Mouse (Mus musculus) natural killer cell, adult 2 months (primary cell): Measurements from ENCODE around the gene Kcnip2.

Experiments used
- DNase-seq, 2 experiments: peaks; one replicate each; pipeline ENCODE4 v3.0.0; 2022; ENCODE audit warnings: low spot score in 2 of 2

The Kcnip2 gene

DNA sequence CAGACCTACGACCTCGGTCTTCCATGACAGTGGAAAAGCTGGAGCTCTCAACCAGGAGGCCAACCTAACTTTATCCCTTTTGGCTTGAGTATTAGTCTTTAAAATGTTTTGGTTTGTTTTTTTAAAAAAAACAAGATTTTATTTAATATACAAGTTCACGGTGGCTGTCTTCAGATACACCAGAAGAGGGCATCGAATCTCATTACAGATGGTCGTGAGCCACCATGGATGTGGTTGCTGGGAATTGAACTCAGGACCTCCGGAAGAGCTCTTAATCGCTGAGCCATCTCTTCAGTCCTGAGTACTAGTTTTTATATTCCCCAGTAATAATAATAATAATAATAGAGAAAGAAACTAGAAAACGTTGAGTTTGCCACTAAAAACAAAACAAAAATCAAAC is 34.2 kb downstream of the Kcnip2 start:
- no peak for DNase-seq

DNA sequence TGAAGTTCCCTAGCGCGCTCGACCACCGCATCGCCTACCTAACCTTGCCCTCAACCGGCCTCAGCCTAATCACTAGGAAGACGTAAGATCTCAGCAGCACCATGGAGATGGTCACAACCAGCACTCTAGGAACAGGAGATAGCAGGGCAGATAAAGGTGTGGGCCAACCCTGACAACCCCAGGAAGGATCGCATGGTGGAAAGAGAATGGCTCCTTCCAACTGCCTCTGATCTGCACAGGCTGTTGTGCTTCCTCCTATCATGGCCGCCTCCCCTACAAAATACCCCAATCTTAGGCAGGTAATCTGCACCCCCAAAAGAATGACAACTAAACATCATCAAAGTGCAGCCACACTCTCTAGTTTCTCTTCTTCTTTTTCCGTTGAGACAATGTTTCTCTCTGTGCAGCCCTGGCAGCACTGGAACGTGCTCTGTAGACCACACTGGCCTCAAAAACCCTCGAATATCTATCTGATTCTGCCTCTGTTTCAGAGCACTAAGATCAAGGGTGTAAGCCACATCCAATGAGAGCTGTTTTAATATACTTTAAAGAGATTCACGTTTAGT is 35.4 kb downstream of the Kcnip2 start:
- DNase-seq: peak in 1 of 2 experiments; percentile 11

DNA sequence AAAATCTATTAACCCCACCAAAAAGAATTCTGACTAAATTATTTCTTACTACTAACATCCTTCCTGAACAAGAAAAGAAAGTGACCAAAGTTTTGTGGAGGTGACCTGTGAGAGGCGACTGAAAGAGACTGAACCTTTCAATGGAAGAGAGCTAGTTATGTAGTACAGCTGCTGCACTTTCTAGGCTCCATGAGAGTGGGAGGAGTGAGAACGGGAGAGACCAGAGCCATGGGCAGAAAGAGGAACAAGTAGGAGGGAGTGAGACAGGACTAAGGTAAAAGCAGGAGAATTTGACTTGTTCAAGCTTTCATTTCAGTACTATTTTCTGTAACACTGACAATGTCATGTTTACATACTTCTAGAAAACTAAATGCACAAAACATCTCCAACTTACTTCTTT is 40.4 kb downstream of the Kcnip2 start:
- DNase-seq: no peak

DNA sequence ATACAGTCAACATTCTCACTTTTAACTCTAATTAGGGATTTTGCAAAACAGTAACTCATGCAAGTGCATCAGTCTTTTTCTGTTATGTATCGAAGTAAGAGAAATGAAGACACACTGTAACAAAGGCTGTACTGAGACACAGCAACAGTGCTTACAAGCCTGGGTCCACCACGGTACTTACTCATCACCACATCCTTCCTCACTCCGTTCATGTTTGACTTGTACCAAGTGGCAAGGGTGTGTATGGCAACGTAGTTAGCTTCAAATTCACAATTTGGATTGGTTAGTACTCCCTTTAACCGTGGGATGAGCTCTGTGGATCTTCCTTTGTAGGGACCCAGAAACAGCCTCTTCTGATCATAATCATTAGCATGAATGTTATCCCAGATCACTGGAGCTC is 44.4 kb downstream of the Kcnip2 start:
- no peak for DNase-seq

DNA sequence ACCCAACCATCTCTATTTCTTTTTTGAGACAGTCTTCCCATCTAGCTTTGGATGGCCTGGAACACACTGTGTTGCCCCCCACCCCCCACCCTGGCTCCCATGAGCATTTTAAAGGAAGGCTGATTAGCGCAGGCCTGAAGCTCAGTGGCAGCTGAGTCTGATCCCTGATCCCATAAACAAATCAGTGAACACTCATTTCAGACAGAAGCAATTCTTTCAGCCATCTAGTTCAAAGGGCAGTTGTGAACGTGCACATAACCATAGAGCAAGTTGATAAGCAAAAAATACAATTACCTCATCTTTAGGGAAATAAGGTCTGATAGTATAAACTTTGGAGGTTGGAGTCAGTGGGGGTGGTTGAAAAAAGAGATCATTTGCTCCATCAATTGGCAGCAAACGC is 55.1 kb downstream of the Kcnip2 start:
- DNase-seq: no peak

DNA sequence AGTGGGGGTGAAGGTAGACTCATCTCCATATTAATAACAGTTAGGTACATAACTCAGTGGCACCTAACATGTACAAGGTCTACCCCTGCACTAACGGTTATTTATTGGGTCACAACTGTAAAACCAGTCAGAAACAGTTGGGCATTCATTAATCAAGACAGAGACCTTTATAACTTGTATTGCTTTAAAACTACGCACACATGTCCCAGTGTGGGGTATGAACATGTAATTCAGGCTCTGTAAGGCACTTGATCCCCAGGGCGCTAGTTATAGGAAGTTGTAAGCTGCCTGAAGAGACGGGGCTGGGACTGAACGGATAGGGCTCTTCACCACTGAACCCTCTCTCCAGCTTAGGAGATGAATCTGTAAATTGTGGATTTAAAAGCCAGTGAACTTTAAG is 57.2 kb downstream of the Kcnip2 start:
- no peak for DNase-seq

DNA sequence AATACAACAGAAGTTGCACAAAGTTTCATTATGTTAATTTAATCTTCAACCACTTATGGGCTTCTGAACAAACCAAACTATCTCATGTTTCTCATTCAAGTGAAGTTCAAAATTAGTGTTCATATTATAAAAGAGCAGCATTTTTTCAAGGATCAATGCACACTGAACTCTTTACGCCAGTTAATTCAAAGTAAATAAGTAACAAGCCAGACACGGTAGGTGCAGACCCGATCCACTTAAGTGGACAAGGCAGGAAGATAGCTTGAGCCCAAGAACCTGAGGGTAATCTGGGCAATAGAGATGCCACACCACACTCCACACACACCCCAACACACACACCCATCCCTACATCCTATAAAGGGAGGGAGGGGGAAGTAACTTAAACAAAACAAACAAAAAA is 62.3 kb downstream of the Kcnip2 start:
- no peak for DNase-seq

DNA sequence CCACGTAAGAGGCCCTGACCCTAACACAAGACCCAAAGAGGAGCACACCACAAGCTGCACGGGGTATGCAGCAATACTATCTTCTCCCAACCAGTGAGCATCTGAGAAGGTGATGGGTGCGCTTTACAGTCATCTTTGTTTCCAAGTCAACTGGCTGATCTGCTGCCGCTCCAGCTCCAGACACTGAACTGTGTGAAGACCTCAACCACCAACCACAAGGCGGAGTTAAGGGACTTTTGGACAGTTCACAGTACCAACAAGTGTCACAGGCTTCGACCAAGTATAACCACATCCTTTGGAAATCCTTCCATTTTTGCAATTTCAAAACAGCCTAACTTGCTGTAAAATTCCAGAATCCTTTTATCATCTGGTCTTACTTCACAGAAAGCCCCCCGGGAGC is 64.0 kb downstream of the Kcnip2 start:
- DNase-seq: peak; percentile 59 to 74

DNA sequence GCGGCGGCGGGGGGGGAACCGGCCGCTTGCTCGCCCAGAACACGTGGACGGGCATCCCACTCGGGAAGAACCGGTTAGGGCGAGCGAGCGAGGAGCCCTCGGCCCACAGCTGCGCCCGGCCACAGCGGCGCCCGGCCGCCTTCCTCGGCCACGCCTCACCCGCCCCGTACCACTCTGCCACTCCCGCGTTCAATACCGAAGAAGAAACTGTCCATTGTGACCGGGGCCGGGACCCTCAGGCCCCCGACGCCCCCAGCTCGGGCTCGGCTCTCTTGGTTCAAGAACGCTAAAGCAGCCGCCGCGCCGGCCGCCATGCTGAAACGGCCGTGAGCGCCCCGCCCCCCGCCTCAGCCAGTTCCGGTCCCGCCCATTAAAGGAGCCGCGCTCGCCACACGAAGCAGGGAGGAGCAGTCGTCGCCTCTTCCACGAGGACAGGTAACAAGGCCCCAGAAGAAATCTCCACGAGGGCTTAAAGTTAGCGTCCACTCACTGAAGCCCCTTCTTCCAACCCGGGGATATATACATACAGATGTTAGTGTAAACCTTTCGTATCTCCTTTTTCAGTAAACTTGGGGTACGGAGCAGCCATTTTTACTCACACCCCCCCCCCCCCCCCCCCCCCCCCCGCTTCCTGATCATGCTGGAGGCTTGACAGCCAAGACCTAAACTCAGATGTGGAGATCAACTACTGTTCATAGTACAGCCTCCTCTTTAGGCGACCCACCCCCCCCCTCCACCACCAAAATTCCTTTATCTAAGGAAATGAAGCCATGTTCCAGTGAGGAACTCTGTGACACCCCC is 66.4 kb downstream of the Kcnip2 start, which contains the start of gene Npm3:
Npm3 (minus strand) TSS at position 349 of the 801 bp plus-strand sequence.
- peak; percentile 77 to 82 for DNase-seq

DNA sequence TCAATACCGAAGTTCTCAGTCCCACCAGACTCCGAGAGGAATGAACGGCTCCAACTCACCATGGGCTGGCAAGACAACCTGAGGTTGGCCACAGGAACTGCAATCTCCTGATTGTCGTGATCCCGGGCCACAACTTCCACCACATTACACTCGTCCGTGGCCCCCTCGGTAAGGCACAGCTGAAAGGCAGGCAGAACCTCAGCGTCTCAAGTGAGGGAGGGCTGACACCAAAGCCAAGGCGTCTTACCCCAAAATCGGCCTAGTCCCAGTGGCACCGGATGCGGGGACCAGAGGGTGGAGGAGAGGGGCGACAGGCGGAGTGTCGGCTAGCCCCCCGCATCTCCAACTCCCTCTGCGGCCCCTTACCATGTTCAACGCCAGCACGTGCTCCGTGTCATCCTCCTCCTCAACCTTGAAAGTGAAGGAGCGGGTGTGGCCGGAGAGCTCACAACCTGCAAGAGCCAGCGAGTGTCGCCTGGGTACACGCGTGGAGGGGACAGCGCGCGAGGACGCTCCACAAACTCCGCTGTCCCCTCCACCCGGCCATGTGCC is 67.1 kb downstream of the Kcnip2 start:
- DNase-seq: peak in 1 of 2 experiments; percentile 34

DNA sequence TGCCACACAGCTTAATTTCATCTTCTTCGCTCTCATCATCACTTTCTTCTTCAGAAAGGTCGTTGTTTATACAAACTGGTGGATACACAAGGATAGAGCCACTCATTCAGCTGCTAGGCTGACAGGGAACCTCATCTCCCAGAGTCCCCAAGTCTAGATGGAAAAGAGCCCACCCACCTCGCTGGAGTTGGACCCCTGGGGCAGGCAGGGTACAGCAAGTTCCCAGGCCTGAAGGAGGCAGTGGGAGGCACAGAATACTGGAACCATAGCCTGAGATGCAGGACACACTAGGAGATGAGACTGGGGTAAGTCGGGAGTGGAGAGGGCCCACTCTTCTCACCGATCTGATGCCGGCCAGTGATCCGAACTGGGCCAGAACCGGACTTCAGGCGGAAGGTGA is 67.7 kb downstream of the Kcnip2 start:
- no peak for DNase-seq

DNA sequence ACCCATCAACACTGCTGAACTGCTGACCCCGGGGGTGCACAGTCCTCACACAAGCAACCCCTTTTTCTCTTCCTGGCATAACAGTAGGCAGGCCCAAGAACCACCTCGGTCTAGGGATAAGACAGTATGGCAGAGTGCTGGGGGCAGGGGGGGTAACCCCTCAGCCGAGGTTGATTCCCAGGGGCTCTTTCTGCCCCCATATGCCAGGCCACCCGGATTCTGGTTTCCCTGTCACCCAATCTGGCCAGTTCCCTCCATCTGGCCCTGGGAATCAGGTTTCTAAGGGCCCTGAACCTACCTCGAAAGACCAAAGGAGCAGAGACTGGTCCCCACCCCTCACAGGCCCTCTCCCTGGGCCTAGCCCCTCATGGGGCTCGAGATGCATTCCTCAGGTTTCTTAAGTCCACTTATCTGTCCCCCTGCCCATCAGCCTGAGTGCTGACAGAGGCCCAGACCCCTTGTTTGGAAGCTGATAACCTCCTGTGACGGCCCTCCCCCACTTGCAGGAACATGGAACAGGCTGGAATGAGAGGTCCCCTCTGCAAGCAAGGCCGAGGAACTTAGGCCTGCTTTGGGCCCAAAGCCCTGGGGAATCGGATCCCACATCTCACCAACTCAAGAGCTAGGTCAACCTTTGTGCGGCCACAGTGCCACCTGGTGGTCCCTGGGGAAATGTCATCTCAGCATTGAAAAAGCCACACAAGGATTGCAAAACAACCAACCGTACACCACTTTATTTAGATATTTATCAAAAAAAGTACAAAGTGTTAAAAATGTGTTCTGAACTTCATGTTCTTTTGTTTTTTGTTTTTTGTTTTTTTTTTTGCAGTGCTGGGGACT is 68.6 kb downstream of the Kcnip2 start:
- DNase-seq: peak; percentile 76 to 83

DNA sequence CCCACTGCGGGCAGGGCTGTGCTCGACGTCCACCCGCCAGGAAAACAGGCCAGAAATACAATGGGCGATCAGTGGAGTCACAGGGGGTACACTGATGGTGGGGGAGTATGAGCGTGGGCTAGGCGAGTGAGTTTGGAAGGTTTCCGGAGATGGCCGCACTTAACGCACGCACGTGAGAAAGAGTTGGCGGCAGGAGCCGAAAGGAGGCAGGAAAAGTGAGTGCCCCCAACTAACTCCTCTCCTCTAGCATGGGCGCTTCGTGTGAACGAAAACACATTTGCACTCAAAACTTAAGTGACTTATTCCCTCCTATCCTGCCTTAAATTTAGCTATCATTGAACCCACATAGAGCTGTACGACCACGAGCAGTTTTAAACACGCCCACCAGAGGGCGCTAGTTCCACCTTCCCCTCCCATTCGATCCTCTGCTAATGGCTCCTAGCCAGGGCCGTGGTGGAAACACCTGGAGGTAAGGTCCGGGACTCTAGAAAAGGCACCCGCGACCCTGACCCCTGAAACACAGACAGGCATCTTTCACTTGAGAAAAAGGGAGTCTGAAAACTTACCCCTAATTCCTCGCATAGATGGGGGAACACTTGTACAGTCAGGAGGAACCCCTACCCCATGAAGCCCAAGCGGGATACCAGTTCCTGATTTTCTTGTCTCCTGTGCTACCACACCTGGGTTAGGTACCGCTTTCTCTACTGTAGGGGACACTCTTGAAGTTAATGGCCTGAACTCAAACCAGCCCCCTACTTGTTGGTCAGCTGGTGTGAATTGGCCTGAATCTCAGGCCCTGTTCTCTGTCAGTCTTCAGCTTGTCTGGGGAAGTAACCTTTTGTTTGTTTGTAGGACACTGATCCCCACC is 69.5 kb downstream of the Kcnip2 start:
- peak; percentile 65 to 77 for DNase-seq

DNA sequence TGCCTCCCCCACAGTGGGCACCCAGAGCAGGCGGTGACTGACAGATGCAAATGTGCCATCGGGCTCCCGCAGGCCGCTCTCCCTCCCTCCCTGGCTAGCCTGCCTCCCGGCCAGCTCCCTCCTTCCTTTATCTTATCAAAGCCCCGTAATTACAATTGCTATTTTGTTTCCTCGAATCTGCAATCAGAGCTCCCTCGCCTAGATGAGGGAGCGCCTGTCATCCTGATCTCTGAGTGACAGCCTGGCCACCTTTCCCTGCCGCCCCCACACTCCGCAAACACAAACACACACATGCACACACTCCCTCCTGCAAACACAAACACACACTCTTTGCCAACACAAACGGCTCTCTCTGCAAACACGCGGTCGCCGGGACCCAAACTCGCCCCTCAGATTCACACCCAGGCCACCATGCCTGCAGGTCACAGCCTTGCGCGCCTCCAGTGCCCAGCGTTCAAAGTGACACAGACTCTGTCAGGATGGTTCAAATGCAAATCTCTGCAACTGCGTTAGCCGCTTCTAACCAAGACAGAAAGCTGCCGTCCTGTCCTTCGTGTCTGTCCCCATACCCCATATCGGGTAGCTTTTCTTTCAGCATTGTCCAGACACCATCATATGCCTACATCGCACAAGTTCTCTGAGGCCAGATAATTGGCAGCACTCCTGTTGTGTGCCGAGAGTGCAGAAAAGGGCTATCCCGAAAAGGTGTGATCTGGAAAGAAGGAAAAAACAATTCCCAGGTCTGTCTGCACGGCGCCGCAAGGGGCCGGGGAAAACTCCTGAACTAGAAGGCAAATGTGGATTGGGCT is 70.3 kb downstream of the Kcnip2 start:
- no peak for DNase-seq

DNA sequence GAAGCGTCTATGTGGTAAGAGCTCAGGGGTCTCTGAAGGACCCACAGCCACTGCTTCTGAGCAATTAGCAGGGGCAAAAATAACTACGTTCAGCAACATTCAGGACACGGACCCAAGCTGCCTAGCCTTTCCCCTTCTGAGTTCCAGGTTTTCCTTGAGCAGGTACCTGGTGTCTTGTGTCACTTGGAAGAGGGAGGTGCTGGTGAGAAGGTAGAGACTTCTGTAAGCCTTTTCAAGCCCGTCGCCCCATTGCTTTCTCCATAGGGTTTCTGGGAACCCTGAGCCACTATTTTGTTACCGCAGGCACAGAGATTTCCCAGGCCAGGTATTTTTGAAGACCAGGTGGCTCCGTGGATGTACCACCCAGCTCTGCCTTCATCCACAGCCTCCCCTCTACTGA is 72.2 kb downstream of the Kcnip2 start:
- no peak for DNase-seq

DNA sequence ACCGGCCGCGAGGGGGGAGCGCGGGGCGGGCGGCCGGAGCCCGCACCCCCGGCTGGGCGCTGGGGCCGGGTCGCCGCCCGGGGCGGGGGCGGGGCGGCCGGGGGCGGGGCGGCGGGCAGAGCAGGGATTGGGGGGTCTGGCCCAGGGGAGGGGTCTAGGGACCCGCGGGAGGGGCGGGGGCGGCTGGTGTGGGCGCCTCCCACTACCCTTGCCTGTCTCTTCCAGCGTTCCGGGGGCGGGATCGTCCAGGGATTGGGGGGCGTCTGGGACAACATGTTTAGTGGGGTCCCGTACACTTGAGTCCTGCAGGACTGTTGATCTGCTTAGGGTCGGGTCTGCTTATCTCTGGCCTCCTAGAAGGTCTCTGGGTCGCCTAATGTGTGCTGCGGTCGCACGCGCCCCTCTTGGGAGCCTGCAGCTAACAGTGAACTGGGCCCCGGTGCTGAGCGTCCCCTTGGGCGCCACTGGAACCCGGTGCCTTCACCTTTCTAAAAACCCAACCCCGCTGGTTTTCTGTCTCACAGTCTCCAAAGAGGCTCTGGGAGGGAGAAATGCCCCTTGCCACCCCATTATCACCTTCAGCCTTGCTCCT is 72.8 kb downstream of the Kcnip2 start:
- no peak for DNase-seq

DNA sequence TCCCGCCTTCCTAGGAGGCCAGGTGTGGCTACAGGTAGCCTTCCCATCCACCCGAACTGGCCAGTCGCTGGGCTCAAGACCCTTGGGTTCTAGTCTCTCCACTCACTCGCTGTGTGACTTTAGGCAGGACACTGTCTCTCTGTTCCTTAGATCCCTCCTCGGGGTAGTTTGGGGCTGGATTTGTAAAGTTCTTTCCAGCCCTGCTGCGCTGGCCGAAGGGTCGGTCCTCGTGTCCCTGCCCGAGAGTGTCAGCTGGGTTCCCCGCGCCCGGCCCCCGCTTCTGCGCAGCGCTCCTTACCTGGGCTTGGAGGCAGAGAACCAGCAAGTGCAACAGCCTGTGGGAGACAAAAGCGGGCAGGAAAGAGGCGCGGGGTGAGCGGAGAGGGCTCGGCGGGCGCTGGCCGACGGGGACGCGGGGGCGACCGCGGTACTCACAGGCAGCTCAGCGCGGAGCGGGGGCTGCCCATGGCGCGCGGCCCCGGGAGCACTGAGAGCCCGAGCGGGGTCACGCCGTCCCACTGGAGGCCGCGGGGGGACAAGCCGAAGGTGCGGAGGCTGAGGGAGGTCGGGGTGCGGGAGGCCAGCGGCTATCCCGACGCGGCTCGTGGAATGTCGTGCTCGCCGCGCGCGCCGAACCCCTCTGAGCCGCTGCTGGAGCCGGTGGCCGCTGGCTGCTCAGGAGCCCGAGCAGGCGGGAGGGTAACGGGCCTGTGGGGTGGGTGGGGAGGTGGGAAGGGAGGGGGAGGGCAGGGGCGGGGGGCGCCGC is 73.5 kb downstream of the Kcnip2 start, which contains the start of gene Fgf8:
Fgf8 (minus strand) TSS at position 698 of the 766 bp plus-strand sequence.
- no peak for DNase-seq
